Mouse (Mus musculus) heart, adult 2 months (tissue): ENCODE data around the gene Adam1b.

Experiments used
- CTCF ChIP-seq: fragments of 200-600 bp; IDR thresholded peaks from 2 replicates; pipeline ENCODE4 v1.8.1; 2022; ENCODE audit warnings: antibody characterized with exemption, mild to moderate bottlenecking, moderate library complexity
- EP300 ChIP-seq: fragments of 200-500 bp; IDR thresholded peaks from 2 replicates; pipeline ENCODE4 v1.6.1; 2011; ENCODE audit warnings: low read depth, low read length, control low read depth; ENCODE audit not compliant: insufficient read depth
- POLR2A ChIP-seq: fragments of 200-500 bp; IDR thresholded peaks from 2 replicates; pipeline ENCODE4 v1.6.1; 2011; ENCODE audit warnings: mild to moderate bottlenecking, low read depth, low read length, control low read depth; ENCODE audit not compliant: insufficient read depth

GRCm38 (mm10) chr5:121540066-121540465 is 36.8 kb upstream of the Adam1b start:
- no peak for TF ChIP-seq CTCF
- no peak for TF ChIP-seq POLR2A
- no peak for TF ChIP-seq EP300
